Mouse (Mus musculus) heart, embryonic 14.5 days (tissue): ENCODE measurements around the gene Tm4sf20. TPM values are rescaled to one million over a fixed set of nuclear protein-coding genes. Genes with fewer than 3 reads are reported as not detected.

Source experiments
- ATAC-seq: fragments of 200-750 bp; cut with Nextera tagmentation; 2 replicates; pipeline ENCODE4 v1.8.0; 2017; ENCODE audit warnings: low read depth, moderate TSS enrichment; ENCODE audit not compliant: insufficient number of reproducible peaks, insufficient read depth, low FRiP score
- H3K27ac ChIP-seq, 2 experiments: fragments of 200-500 bp in 1 of 2; fragments of 300-500 bp in 1 of 2; sonication (generic) in 1 of 2; replicated peaks in 1 of 2; 2 replicates each; pipeline ENCODE4 v1.5.1; 2012 to 2014; ENCODE audit warnings: low read depth in 2 of 2, low read length in 2 of 2, control low read depth in 1 of 2, mild to moderate bottlenecking in 1 of 2, mixed read lengths in 1 of 2; ENCODE audit not compliant: control insufficient read depth in 1 of 2, insufficient read depth in 1 of 2
- H3K27me3 ChIP-seq: fragments of 300-500 bp; sonication (generic); 2 replicates; pipeline ENCODE4 v1.6.1; 2014; ENCODE audit warnings: mild to moderate bottlenecking, low read length, control low read depth; ENCODE audit not compliant: control insufficient read depth, insufficient read depth
- H3K36me3 ChIP-seq: fragments of 300-500 bp; sonication (generic); 2 replicates; pipeline ENCODE4 v1.6.1; 2014; ENCODE audit warnings: mild to moderate bottlenecking, control low read depth, low read length, mixed read lengths; ENCODE audit not compliant: control insufficient read depth, insufficient read depth
- H3K4me1 ChIP-seq, 2 experiments: fragments of 200-500 bp in 1 of 2; fragments of 300-500 bp in 1 of 2; sonication (generic) in 1 of 2; 2 replicates each; pipeline ENCODE4 v1.6.1; 2012 to 2014; ENCODE audit warnings: low read length in 2 of 2, control low read depth in 1 of 2, mixed read lengths in 1 of 2; ENCODE audit not compliant: control insufficient read depth in 2 of 2, insufficient read depth in 2 of 2
- H3K4me2 ChIP-seq: fragments of 300-500 bp; sonication (generic); 2 replicates; pipeline ENCODE4 v1.6.1; 2014; ENCODE audit warnings: mild to moderate bottlenecking, low read length
- H3K4me3 ChIP-seq, 2 experiments: fragments of 200-500 bp in 1 of 2; fragments of 300-500 bp in 1 of 2; sonication (generic) in 1 of 2; 2 replicates each; pipeline ENCODE4 v1.5.1; 2012 to 2014; ENCODE audit warnings: low read length in 2 of 2, mild to moderate bottlenecking in 2 of 2, control low read depth in 1 of 2, low read depth in 1 of 2, moderate library complexity in 1 of 2; ENCODE audit not compliant: control insufficient read depth in 1 of 2, insufficient read depth in 1 of 2
- H3K9ac ChIP-seq: fragments of 300-500 bp; sonication (generic); 2 replicates; pipeline ENCODE4 v1.6.1; 2014; ENCODE audit warnings: mild to moderate bottlenecking, low read length
- H3K9me3 ChIP-seq: fragments of 300-500 bp; sonication (generic); 2 replicates; pipeline ENCODE4 v1.6.1; 2016; ENCODE audit warnings: low read length, control low read depth; ENCODE audit not compliant: control insufficient read depth
- whole genome bisulfite sequencing: fragments of 180-500 bp; shearing (Covaris S2); extraction: QIAGEN DNeasy Blood & Tissue Kit; methylation state at CpG from one replicate; pipeline ENCODE4 v1.1.7; 2014; 5-methylcytosine and 5-hydroxymethylcytosine counted together
- polyA plus RNA-seq: library from polyadenylated mRNA; unstranded; fragments of >200 nt; fragmentation: Nextera tagmentation; extraction: Ambion mirVana; gene quantifications from 2 replicates; pipeline ENCODE4 v1.2.1, GENCODE M21; 2014

Gene Tm4sf20
- polyA plus RNA-seq, 1 experiment from 2014 or later = not detected

- no peak for ATAC-seq
- H3K27me3 ChIP-seq = no peaks in the 10 kb centered on the region
- H3K9ac ChIP-seq = no peak overlapping the region
- H3K4me2 ChIP-seq = no peak overlapping the region
- no peak overlapping the region for H3K27ac ChIP-seq
- WGBS = 71% methylated on average over 7 of the region's 7 CpGs
- peaks cover 0 to 4% of the 10 kb centered on the region in 2 experiments for H3K4me1 ChIP-seq
- H3K36me3 ChIP-seq = no peaks in the 10 kb centered on the region
- H3K9me3 ChIP-seq = no peaks in the 10 kb centered on the region
- H3K4me3 ChIP-seq = no peak overlapping the region
These were observed 35.3 kb upstream of the Tm4sf20 start for GRCm38 (mm10) chr1:82803608-82804007.

GRCm38 (mm10) chr1:82801105-82801783, 33.0 kb upstream of the Tm4sf20 start:
- Histone ChIP-seq H3K9ac (no peak overlapping the region), H3K4me3 (no peak overlapping the region), H3K9me3 (no peaks in the 10 kb centered on the region), H3K4me2 (no peak overlapping the region), H3K4me1 (peaks cover under 1 to 4% of the 10 kb centered on the region in 2 experiments; a peak in 2 of 4 replicates), H3K27ac (no peak overlapping the region), H3K36me3 (no peaks in the 10 kb centered on the region), H3K27me3 (no peaks in the 10 kb centered on the region)
- no peak for ATAC-seq
- 64% methylated on average over 12 of the region's 12 CpGs for WGBS

- Histone ChIP-seq H3K4me3 (no peak overlapping the region), H3K9me3 (no peaks in the 10 kb centered on the region), H3K4me1 (peaks cover 3 to 6% of the 10 kb centered on the region in 2 experiments; a peak in 2 of 4 replicates), H3K9ac (no peak overlapping the region), H3K36me3 (no peaks in the 10 kb centered on the region), H3K27ac (no peak overlapping the region), H3K27me3 (no peaks in the 10 kb centered on the region), H3K4me2 (no peak overlapping the region)
- WGBS = 81% methylated on average over 4 of the region's 4 CpGs
- no peak for ATAC-seq
These were observed 30.7 kb upstream of the Tm4sf20 start for GRCm38 (mm10) chr1:82798922-82799321.

GRCm38 (mm10) chr1:82798304-82798703, 30.0 kb upstream of the Tm4sf20 start:
- H3K9me3 ChIP-seq = no peaks in the 10 kb centered on the region
- no peak for ATAC-seq
- H3K9ac ChIP-seq = no peak overlapping the region
- no peaks in the 10 kb centered on the region for H3K27me3 ChIP-seq
- no peak overlapping the region for H3K4me2 ChIP-seq
- H3K36me3 ChIP-seq = no peaks in the 10 kb centered on the region
- 76% methylated on average over 5 of the region's 5 CpGs for WGBS
- no peak overlapping the region for H3K27ac ChIP-seq
- peaks cover 3 to 6% of the 10 kb centered on the region in 2 experiments; a peak in 2 of 4 replicates for H3K4me1 ChIP-seq
- H3K4me3 ChIP-seq = no peak overlapping the region

GRCm38 (mm10) chr1:82797088-82797487, 28.8 kb upstream of the Tm4sf20 start:
- H3K36me3 ChIP-seq = no peaks in the 10 kb centered on the region
- no peak overlapping the region for H3K4me2 ChIP-seq
- no peak for ATAC-seq
- peaks cover 3 to 6% of the 10 kb centered on the region in 2 experiments; a peak in 2 of 4 replicates for H3K4me1 ChIP-seq
- 87% methylated on average over 4 of the region's 4 CpGs for WGBS
- no peaks in the 10 kb centered on the region for H3K27me3 ChIP-seq
- H3K27ac ChIP-seq = no peak overlapping the region
- H3K9me3 ChIP-seq = no peaks in the 10 kb centered on the region
- H3K9ac ChIP-seq = no peak overlapping the region
- no peak overlapping the region for H3K4me3 ChIP-seq

- no peak for ATAC-seq
- Histone ChIP-seq H3K4me2 (0 out of 2 replicates have a peak overlapping the region, but pooled peaks have one; percentile 6), H3K4me3 (no peak overlapping the region), H3K36me3 (no peaks in the 10 kb centered on the region), H3K27ac (peak overlapping the region; percentile 7 to 11; a peak in 2 of 4 replicates), H3K9ac (no peak overlapping the region), H3K9me3 (no peaks in the 10 kb centered on the region), H3K27me3 (no peaks in the 10 kb centered on the region), H3K4me1 (peaks cover 3 to 6% of the 10 kb centered on the region in 2 experiments; a peak in 2 of 4 replicates)
- WGBS = 45% methylated on average over 18 of the region's 18 CpGs
These were observed 27.6 kb upstream of the Tm4sf20 start for GRCm38 (mm10) chr1:82795702-82796443.

- no peak overlapping the region for H3K4me3 ChIP-seq
- peak overlapping the region in 1 of 2 experiments; percentile 7; a peak in 1 of 4 replicates for H3K27ac ChIP-seq
- ATAC-seq = no peak
- H3K4me2 ChIP-seq = 0 out of 2 replicates have a peak overlapping the region, but pooled peaks have one; percentile 6
- H3K36me3 ChIP-seq = no peaks in the 10 kb centered on the region
- peaks cover 3 to 6% of the 10 kb centered on the region in 2 experiments; a peak in 2 of 4 replicates for H3K4me1 ChIP-seq
- 71% methylated on average over 2 of the region's 2 CpGs for WGBS
- H3K27me3 ChIP-seq = no peaks in the 10 kb centered on the region
- H3K9me3 ChIP-seq = no peaks in the 10 kb centered on the region
- no peak overlapping the region for H3K9ac ChIP-seq
These were observed 26.9 kb upstream of the Tm4sf20 start for GRCm38 (mm10) chr1:82795211-82795610.
